Mouse (Mus musculus): ENCODE measurements around the gene Pask. TPM values are rescaled to one million over a fixed set of nuclear protein-coding genes. Genes with fewer than 3 reads are reported as not detected.
"Not testable (repeated sequence)": the region's sequence is repeated elsewhere in the genome, so short reads cannot be mapped to it uniquely, and the experiment has no call there.

Gene Pask
- total and polyA plus RNA-seq, 3 experiments, result 10.2 to 18.0 (median 11.7) TPM

DNA sequence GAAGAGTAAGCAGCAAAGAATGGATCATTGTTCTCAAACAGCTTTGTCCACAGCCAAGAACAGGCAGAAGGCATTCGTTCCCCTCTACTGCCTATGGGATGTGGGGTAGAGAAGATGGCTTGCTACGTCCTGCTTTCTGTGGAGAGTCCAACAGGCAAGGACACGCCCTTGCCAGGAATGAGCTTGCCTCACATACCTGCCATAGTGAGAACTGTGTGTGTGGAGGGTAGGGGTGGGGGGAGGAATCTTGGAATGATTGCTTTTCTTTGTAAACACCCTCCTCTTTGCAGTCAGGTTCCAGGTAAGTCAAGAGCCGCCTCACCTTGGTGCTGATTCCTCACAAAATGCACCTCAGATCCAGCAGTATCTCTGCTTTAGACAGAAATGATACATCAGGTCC is 43.5 kb downstream of the Pask start:
- H3K27me3 ChIP-seq (replicated peaks), result no peaks in the 10 kb centered on the region
- no peak overlapping the region for H3K9ac ChIP-seq (ENCODE audit: insufficient read depth, low read depth)
- in situ Hi-C loops (cut with MboI; ENCODE audit: low pct_ligation_motif_present, low pct_unique_long_range_greater_than_20kb, low sequenced_read_pairs) (no loop called here), dilution Hi-C loops (cut with MboI; ENCODE audit: extremely low pct_ligation_motif_present, extremely low pct_unique_long_range_greater_than_20kb, low sequenced_read_pairs) (no loop called here)
- H3K4me1 ChIP-seq (ENCODE audit: control insufficient read depth in 1 of 2, insufficient read depth in 2 of 2), result peaks cover 3 to 10% of the 10 kb centered on the region in 2 experiments; a peak in 2 of 4 replicates
- H3K9me3 ChIP-seq (replicated peaks; ENCODE audit: low read length), result no peaks in the 10 kb centered on the region
- DNase-seq (ENCODE audit: extremely low read depth), result no peak
- TF ChIP-seq MAFK (IDR thresholded peaks at IDR 0.05; ENCODE audit: insufficient replicate concordance, low read length), result no peak
- no peak overlapping the region for H3K4me3 ChIP-seq (replicated peaks in 1 of 3; ENCODE audit: low read depth in 2 of 3, low read length in 2 of 3, poor library complexity in 1 of 3)
- no peak overlapping the region for H3K27ac ChIP-seq (ENCODE audit: insufficient read depth, low read depth)
- H3K79me2 ChIP-seq (replicated peaks; ENCODE audit: control insufficient read depth, extremely low read depth, insufficient read depth, poor library complexity, severe bottlenecking), result peaks cover 4% of the 10 kb centered on the region
- H3K36me3 ChIP-seq (replicated peaks in 1 of 2; ENCODE audit: control insufficient read depth in 1 of 2, insufficient read depth in 1 of 2, low read length in 1 of 2), result peaks cover 61 to 92% of the 10 kb centered on the region in 2 experiments
- H3K4me2 ChIP-seq (ENCODE audit: insufficient read depth, low read depth, poor library complexity, severe bottlenecking), result no peak overlapping the region

DNA sequence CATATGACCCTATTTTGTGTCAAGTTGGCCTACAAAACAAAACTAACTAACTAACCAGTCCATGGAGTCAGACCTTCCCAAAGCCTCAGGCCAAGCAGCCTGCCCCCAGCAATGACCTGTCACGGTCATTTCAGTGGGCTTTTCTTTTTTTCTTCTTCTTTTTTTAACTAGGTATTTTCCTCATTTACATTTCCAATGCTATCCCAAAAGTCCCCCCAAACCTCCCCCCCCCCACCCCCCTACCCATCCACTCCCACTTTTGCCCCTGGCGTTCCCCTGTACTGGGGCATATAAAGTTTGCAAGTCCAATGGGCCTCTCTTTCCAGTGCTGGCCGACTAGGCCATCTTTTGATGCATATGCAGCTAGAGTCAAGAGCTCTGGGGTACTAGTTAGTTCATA is 48.8 kb downstream of the Pask start:
- DNase-seq (ENCODE audit: extremely low read depth); H3K27me3 ChIP-seq (replicated peaks); H3K4me2 ChIP-seq (ENCODE audit: insufficient read depth, low read depth, poor library complexity, severe bottlenecking); H3K27ac ChIP-seq (ENCODE audit: insufficient read depth, low read depth); dilution Hi-C loops (cut with MboI; ENCODE audit: extremely low pct_ligation_motif_present, extremely low pct_unique_long_range_greater_than_20kb, low sequenced_read_pairs); H3K4me3 ChIP-seq (replicated peaks in 1 of 3; ENCODE audit: low read depth in 2 of 3, low read length in 2 of 3, poor library complexity in 1 of 3); H3K79me2 ChIP-seq (replicated peaks; ENCODE audit: control insufficient read depth, extremely low read depth, insufficient read depth, poor library complexity, severe bottlenecking); H3K9ac ChIP-seq (ENCODE audit: insufficient read depth, low read depth); H3K9me3 ChIP-seq (replicated peaks; ENCODE audit: low read length); in situ Hi-C loops (cut with MboI; ENCODE audit: low pct_ligation_motif_present, low pct_unique_long_range_greater_than_20kb, low sequenced_read_pairs): not testable (repeated sequence)
- Histone ChIP-seq H3K36me3 (replicated peaks in 1 of 2; ENCODE audit: control insufficient read depth in 1 of 2, insufficient read depth in 1 of 2, low read length in 1 of 2) (peaks cover 21 to 42% of the 10 kb centered on the region in 2 experiments), H3K4me1 (ENCODE audit: control insufficient read depth in 1 of 2, insufficient read depth in 2 of 2) (peaks cover 16 to 33% of the 10 kb centered on the region in 2 experiments)

DNA sequence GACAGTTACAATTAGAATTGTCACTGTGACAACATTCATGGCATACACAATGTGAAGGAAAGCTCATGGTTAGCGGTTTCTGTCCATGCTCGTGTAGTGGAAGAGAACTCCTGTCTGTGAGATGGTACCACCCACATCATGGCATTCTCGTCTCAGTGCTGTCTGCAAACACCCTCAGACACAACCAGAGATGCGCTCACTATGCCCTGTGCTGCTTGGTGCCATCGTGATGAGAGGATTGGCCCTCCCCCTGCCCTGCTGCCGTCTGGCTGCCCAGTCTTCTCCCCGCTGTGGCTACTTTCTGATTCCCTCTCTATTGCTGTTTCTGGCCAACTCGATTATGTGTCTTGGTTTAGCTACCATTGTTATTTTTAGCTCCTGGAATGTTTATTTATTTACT is 51.3 kb downstream of the Pask start:
- Histone ChIP-seq H3K27ac (ENCODE audit: insufficient read depth, low read depth) (no peak overlapping the region), H3K9me3 (replicated peaks; ENCODE audit: low read length) (no peaks in the 10 kb centered on the region), H3K36me3 (replicated peaks in 1 of 2; ENCODE audit: control insufficient read depth in 1 of 2, insufficient read depth in 1 of 2, low read length in 1 of 2) (peaks cover 9 to 18% of the 10 kb centered on the region in 2 experiments), H3K4me3 (replicated peaks in 1 of 3; ENCODE audit: low read depth in 2 of 3, low read length in 2 of 3, poor library complexity in 1 of 3) (no peak overlapping the region), H3K9ac (ENCODE audit: insufficient read depth, low read depth) (no peak overlapping the region), H3K4me2 (ENCODE audit: insufficient read depth, low read depth, poor library complexity, severe bottlenecking) (no peak overlapping the region), H3K4me1 (ENCODE audit: control insufficient read depth in 1 of 2, insufficient read depth in 2 of 2) (peaks cover 19 to 51% of the 10 kb centered on the region in 2 experiments), H3K79me2 (replicated peaks; ENCODE audit: control insufficient read depth, extremely low read depth, insufficient read depth, poor library complexity, severe bottlenecking) (no peaks in the 10 kb centered on the region), H3K27me3 (replicated peaks) (no peaks in the 10 kb centered on the region)
- no peak for DNase-seq (ENCODE audit: extremely low read depth)
- dilution Hi-C loops (cut with MboI; ENCODE audit: extremely low pct_ligation_motif_present, extremely low pct_unique_long_range_greater_than_20kb, low sequenced_read_pairs), result no loop called here
- in situ Hi-C loops (cut with MboI; ENCODE audit: low pct_ligation_motif_present, low pct_unique_long_range_greater_than_20kb, low sequenced_read_pairs), result no loop called here
- TF ChIP-seq SIN3A (IDR thresholded peaks at IDR 0.05; ENCODE audit: low read length) (no peak), HCFC1 (IDR thresholded peaks at IDR 0.05; ENCODE audit: low read depth, low read length) (no peak), MXI1 (IDR thresholded peaks at IDR 0.05; ENCODE audit: low read depth, low read length) (no peak), ELF1 (IDR thresholded peaks at IDR 0.05; ENCODE audit: low read depth, low read length) (no peak), NRF1 (IDR thresholded peaks at IDR 0.05; ENCODE audit: low read depth, low read length) (no peak), POLR2AphosphoS2 (IDR thresholded peaks at IDR 0.05; ENCODE audit: low read depth, low read length) (no peak), MYC (IDR thresholded peaks at IDR 0.05; ENCODE audit: low read depth, low read length) (no peak), USF2 (conservative IDR thresholded peaks at IDR 0.05; ENCODE audit: low read depth, low read length) (no peak)
